Mouse (Mus musculus): ENCODE measurements around the gene Catip. TPM values are rescaled to one million over a fixed set of nuclear protein-coding genes. Genes with fewer than 3 reads are reported as not detected.

Catip gene
- polyA plus RNA-seq, 2 experiments, result 0.73 to 4.2 TPM

DNA sequence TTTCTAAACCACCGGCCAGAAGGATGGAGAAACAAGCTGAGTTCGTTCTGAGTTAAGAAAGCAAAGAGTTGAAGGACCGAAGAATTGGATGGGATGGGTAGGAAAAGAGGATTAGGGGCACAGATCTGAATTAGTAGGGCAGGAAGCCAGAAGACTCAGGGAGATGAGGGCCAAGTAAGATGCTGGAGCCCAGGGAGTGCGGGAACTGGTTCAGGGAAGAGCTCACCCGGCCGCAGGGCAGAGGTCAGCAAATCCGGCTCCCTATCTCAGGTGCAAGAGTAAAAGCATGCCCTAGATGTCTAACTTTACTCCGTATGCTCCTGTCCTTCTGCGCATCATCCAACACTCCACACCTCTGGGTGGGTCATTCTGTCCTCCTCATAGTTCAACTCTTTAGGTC lies 29.0 kb upstream of the Catip start:
- peaks cover 20% of the 10 kb centered on the region for H3K4me1 ChIP-seq (ENCODE audit: control insufficient read depth, insufficient read depth, low read length)
- DNase-seq (ENCODE audit: low spot score), result no peak
- H3K27me3 ChIP-seq (ENCODE audit: control insufficient read depth, insufficient read depth, low read length), result no peaks in the 10 kb centered on the region
- ATAC-seq (ENCODE audit: low FRiP score, low read depth), result no peak
- peak overlapping the region; percentile 82 for H3K4me2 ChIP-seq (replicated peaks; ENCODE audit: low read depth, low read length, severe bottlenecking)
- peak overlapping the region; percentile 44; the same call in 1 of the 2 replicates for H3K27ac ChIP-seq (replicated peaks; ENCODE audit: low read depth, low read length)
- H3K9ac ChIP-seq (ENCODE audit: low read depth, low read length, severe bottlenecking), result peak overlapping the region; percentile 55
- H3K4me3 ChIP-seq (replicated peaks; ENCODE audit: low read length), result peak overlapping the region; percentile 51
- TF ChIP-seq POLR2A (IDR thresholded peaks at IDR 0.05; ENCODE audit: borderline replicate concordance, extremely low read depth, insufficient read depth, insufficient read length), result no peak
- 3% methylated on average over 5 of the region's 9 CpGs for WGBS
- H3K9me3 ChIP-seq (ENCODE audit: control insufficient read depth, low read length), result no peaks in the 10 kb centered on the region
- H3K36me3 ChIP-seq (ENCODE audit: control insufficient read depth, insufficient read depth, low read length), result no peaks in the 10 kb centered on the region

DNA sequence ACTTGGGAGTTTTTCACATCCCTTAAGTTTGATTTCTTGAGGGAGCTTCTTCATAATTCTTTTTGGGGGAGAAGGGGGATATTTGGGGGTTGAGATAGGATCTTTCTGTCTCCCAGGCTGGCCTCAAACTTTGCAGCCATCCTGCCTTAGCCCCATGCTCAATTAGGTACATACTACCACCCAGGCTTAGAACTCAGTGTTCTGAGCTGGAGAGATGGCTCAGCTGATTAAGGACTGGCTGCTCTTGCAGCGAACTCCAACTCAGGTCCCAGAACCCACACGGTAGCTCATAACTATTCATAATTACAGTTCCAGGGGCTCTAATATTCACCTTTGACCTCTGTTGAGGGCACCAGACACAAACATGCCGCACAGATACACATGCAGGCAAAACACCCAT lies 27.3 kb upstream of the Catip start:
- H3K27ac ChIP-seq (replicated peaks; ENCODE audit: low read depth, low read length), result no peak overlapping the region

GRCm38 (mm10) chr1:74335033-74335432 lies 26.9 kb upstream of the Catip start:
- H3K27ac ChIP-seq (replicated peaks; ENCODE audit: low read depth, low read length), result no peak overlapping the region
- H3K4me2 ChIP-seq (replicated peaks; ENCODE audit: low read depth, low read length, severe bottlenecking), result no peak overlapping the region
- no peak for ATAC-seq (ENCODE audit: low FRiP score, low read depth)
- no peak for DNase-seq (ENCODE audit: low spot score)
- H3K4me3 ChIP-seq (replicated peaks; ENCODE audit: low read length), result no peak overlapping the region
- peaks cover 20% of the 10 kb centered on the region for H3K4me1 ChIP-seq (ENCODE audit: control insufficient read depth, insufficient read depth, low read length)
- no peak overlapping the region for H3K9ac ChIP-seq (ENCODE audit: low read depth, low read length, severe bottlenecking)
- H3K36me3 ChIP-seq (ENCODE audit: control insufficient read depth, insufficient read depth, low read length), result 0 out of 2 replicates have a peak, but pooled peaks cover 4% of the 10 kb centered on the region
- no peak for TF ChIP-seq POLR2A (IDR thresholded peaks at IDR 0.05; ENCODE audit: borderline replicate concordance, extremely low read depth, insufficient read depth, insufficient read length)
- WGBS, result 48% methylated on average over 4 of the region's 4 CpGs
- H3K27me3 ChIP-seq (ENCODE audit: control insufficient read depth, insufficient read depth, low read length), result no peaks in the 10 kb centered on the region
- no peaks in the 10 kb centered on the region for H3K9me3 ChIP-seq (ENCODE audit: control insufficient read depth, low read length)

More for the DNA sequence above, 27.3 kb upstream of the Catip start:
- 62% methylated on average over 3 of the region's 3 CpGs for WGBS
- peaks cover 20% of the 10 kb centered on the region for H3K4me1 ChIP-seq (ENCODE audit: control insufficient read depth, insufficient read depth, low read length)
- no peak overlapping the region for H3K4me3 ChIP-seq (replicated peaks; ENCODE audit: low read length)
- H3K9ac ChIP-seq (ENCODE audit: low read depth, low read length, severe bottlenecking), result no peak overlapping the region
- H3K9me3 ChIP-seq (ENCODE audit: control insufficient read depth, low read length), result no peaks in the 10 kb centered on the region
- ATAC-seq (ENCODE audit: low FRiP score, low read depth) (no peak), DNase-seq (ENCODE audit: low spot score) (no peak)
- H3K36me3 ChIP-seq (ENCODE audit: control insufficient read depth, insufficient read depth, low read length), result 0 out of 2 replicates have a peak, but pooled peaks cover 4% of the 10 kb centered on the region
- H3K4me2 ChIP-seq (replicated peaks; ENCODE audit: low read depth, low read length, severe bottlenecking), result no peak overlapping the region
- H3K27me3 ChIP-seq (ENCODE audit: control insufficient read depth, insufficient read depth, low read length), result no peaks in the 10 kb centered on the region
- no peak for TF ChIP-seq POLR2A (IDR thresholded peaks at IDR 0.05; ENCODE audit: borderline replicate concordance, extremely low read depth, insufficient read depth, insufficient read length)

GRCm38 (mm10) chr1:74335436-74336170 lies 26.3 kb upstream of the Catip start:
- Histone ChIP-seq H3K9ac (ENCODE audit: low read depth, low read length, severe bottlenecking) (no peak overlapping the region), H3K27me3 (ENCODE audit: control insufficient read depth, insufficient read depth, low read length) (no peaks in the 10 kb centered on the region), H3K27ac (replicated peaks; ENCODE audit: low read depth, low read length) (no peak overlapping the region), H3K4me3 (replicated peaks; ENCODE audit: low read length) (no peak overlapping the region), H3K4me2 (replicated peaks; ENCODE audit: low read depth, low read length, severe bottlenecking) (no peak overlapping the region), H3K9me3 (ENCODE audit: control insufficient read depth, low read length) (no peaks in the 10 kb centered on the region), H3K4me1 (ENCODE audit: control insufficient read depth, insufficient read depth, low read length) (peaks cover 20% of the 10 kb centered on the region), H3K36me3 (ENCODE audit: control insufficient read depth, insufficient read depth, low read length) (0 out of 2 replicates have a peak, but pooled peaks cover 4% of the 10 kb centered on the region)
- DNase-seq (ENCODE audit: low spot score) (no peak), ATAC-seq (ENCODE audit: low FRiP score, low read depth) (no peak)
- TF ChIP-seq POLR2A (IDR thresholded peaks at IDR 0.05; ENCODE audit: borderline replicate concordance, extremely low read depth, insufficient read depth, insufficient read length), result no peak
- WGBS, result 68% methylated on average over 6 of the region's 6 CpGs

- 81% methylated on average over 3 of the region's 3 CpGs for WGBS
- ATAC-seq (ENCODE audit: low FRiP score, low read depth) (no peak), DNase-seq (ENCODE audit: low spot score) (no peak)
Observed at GRCm38 (mm10) chr1:74337241-74337771, 24.6 kb upstream of the Catip start.

More at GRCm38 (mm10) chr1:74337241-74337771, 24.6 kb upstream of the Catip start:
- Histone ChIP-seq H3K9ac (ENCODE audit: low read depth, low read length, severe bottlenecking) (no peak overlapping the region), H3K4me3 (replicated peaks; ENCODE audit: low read length) (no peak overlapping the region), H3K4me1 (ENCODE audit: control insufficient read depth, insufficient read depth, low read length) (peaks cover 20% of the 10 kb centered on the region), H3K9me3 (ENCODE audit: control insufficient read depth, low read length) (no peaks in the 10 kb centered on the region), H3K4me2 (replicated peaks; ENCODE audit: low read depth, low read length, severe bottlenecking) (no peak overlapping the region), H3K36me3 (ENCODE audit: control insufficient read depth, insufficient read depth, low read length) (0 out of 2 replicates have a peak, but pooled peaks cover 4% of the 10 kb centered on the region), H3K27ac (replicated peaks; ENCODE audit: low read depth, low read length) (no peak overlapping the region), H3K27me3 (ENCODE audit: control insufficient read depth, insufficient read depth, low read length) (no peaks in the 10 kb centered on the region)
- TF ChIP-seq POLR2A (IDR thresholded peaks at IDR 0.05; ENCODE audit: borderline replicate concordance, extremely low read depth, insufficient read depth, insufficient read length), result no peak
